Mouse (Mus musculus) MEL (cell line): ENCODE results near the gene Snx15. TPM values are rescaled to one million over a fixed set of nuclear protein-coding genes. Genes with fewer than 3 reads are reported as not detected.

ENCODE experiments used
- DNase-seq: peaks from one replicate; pipeline ENCODE4 v3.0.0; 2011; ENCODE audit warnings: low read depth, low spot score
- H3K27ac ChIP-seq: 2 replicates; pipeline ENCODE4 v1.5.1; 2012; ENCODE audit warnings: low read depth, mild to moderate bottlenecking, control low read depth, low read length, moderate library complexity; ENCODE audit not compliant: control insufficient read depth
- H3K27me3 ChIP-seq, 2 experiments: fragments of 150-350 bp in 1 of 2; sonication (generic) in 1 of 2; 2 replicates each; pipeline ENCODE4 v1.6.1; 2012; ENCODE audit warnings: low read length in 2 of 2, mild to moderate bottlenecking in 2 of 2, improper control_type of control experiment in 1 of 2, moderate library complexity in 1 of 2; ENCODE audit not compliant: insufficient read depth in 2 of 2, control insufficient read depth in 1 of 2
- H3K36me3 ChIP-seq, 2 experiments: 2 replicates each; pipeline ENCODE4 v1.6.1; 2012 to 2014; ENCODE audit warnings: low read length in 2 of 2, improper control_type of control experiment in 1 of 2, inconsistent platforms in 1 of 2, mild to moderate bottlenecking in 1 of 2; ENCODE audit not compliant: insufficient read depth in 2 of 2, control insufficient read depth in 1 of 2
- H3K4me1 ChIP-seq, 2 experiments: fragments of 150-350 bp in 1 of 2; sonication (generic) in 1 of 2; 2 replicates each; pipeline ENCODE4 v1.6.1; 2012; ENCODE audit warnings: low read length in 2 of 2, improper control_type of control experiment in 1 of 2, mild to moderate bottlenecking in 1 of 2; ENCODE audit not compliant: insufficient read depth in 2 of 2, control insufficient read depth in 1 of 2
- H3K4me3 ChIP-seq, 2 experiments: fragments of 150-350 bp in 1 of 2; sonication (generic) in 1 of 2; 2 replicates each; pipeline ENCODE4 v1.5.1; 2012; ENCODE audit warnings: low read depth in 2 of 2, low read length in 2 of 2, mild to moderate bottlenecking in 2 of 2, moderate library complexity in 2 of 2, control low read depth in 1 of 2, improper control_type of control experiment in 1 of 2; ENCODE audit not compliant: control insufficient read depth in 1 of 2, insufficient read depth in 1 of 2
- H3K79me2 ChIP-seq: 2 replicates; pipeline ENCODE4 v1.6.1; 2012; ENCODE audit warnings: mild to moderate bottlenecking, low read length, moderate library complexity; ENCODE audit not compliant: control insufficient read depth, poor library complexity, insufficient read depth
- H3K9ac ChIP-seq: 2 replicates; pipeline ENCODE4 v1.6.1; 2012; ENCODE audit warnings: low read depth, mild to moderate bottlenecking, control low read depth, low read length, moderate library complexity; ENCODE audit not compliant: control insufficient read depth, poor library complexity, severe bottlenecking
- H3K9me3 ChIP-seq: fragments of 150-350 bp; sonication (generic); replicated peaks from 2 replicates; pipeline ENCODE4 v1.6.1; 2012; ENCODE audit warnings: mild to moderate bottlenecking, low read length, improper control_type of control experiment, moderate library complexity; ENCODE audit not compliant: insufficient read depth
- BHLHE40 ChIP-seq: IDR thresholded peaks from 2 replicates; pipeline ENCODE4 v1.6.1; 2012; ENCODE audit warnings: low read depth, mild to moderate bottlenecking, inconsistent platforms, low read length, improper control_type of control experiment, borderline replicate concordance
- CTCF ChIP-seq, 3 experiments: IDR thresholded peaks in 2 of 3; conservative IDR thresholded peaks in 1 of 3; 2 replicates each; pipeline ENCODE4 v1.5.1; 2011 to 2012; ENCODE audit warnings: low read length in 3 of 3, low read depth in 2 of 3, mild to moderate bottlenecking in 2 of 3, improper control_type of control experiment in 1 of 3, inconsistent platforms in 1 of 3, mixed read lengths in 1 of 3, moderate library complexity in 1 of 3; ENCODE audit not compliant: control insufficient read depth in 1 of 3, insufficient read depth in 1 of 3, poor library complexity in 1 of 3, severe bottlenecking in 1 of 3
- E2F4 ChIP-seq: IDR thresholded peaks from 2 replicates; pipeline ENCODE4 v1.6.1; 2011; ENCODE audit warnings: low read depth, low read length, improper control_type of control experiment, borderline replicate concordance
- ELF1 ChIP-seq: IDR thresholded peaks from 2 replicates; pipeline ENCODE4 v1.6.1; 2014; ENCODE audit warnings: low read depth, mild to moderate bottlenecking, inconsistent platforms, low read length, improper control_type of control experiment, moderate library complexity
- ETS1 ChIP-seq: IDR thresholded peaks from 2 replicates; pipeline ENCODE4 v1.6.1; 2012; ENCODE audit warnings: low read depth, mild to moderate bottlenecking, inconsistent platforms, low read length, improper control_type of control experiment, moderate library complexity
- GABPA ChIP-seq: IDR thresholded peaks from 2 replicates; pipeline ENCODE4 v1.6.1; 2012; ENCODE audit warnings: low read depth, mild to moderate bottlenecking, inconsistent platforms, low read length, improper control_type of control experiment, moderate library complexity
- KAT2A ChIP-seq: conservative IDR thresholded peaks from 2 replicates; pipeline ENCODE4 v1.6.1; 2012; ENCODE audit warnings: low read depth, low read length, improper control_type of control experiment, inconsistent platforms
- MAFK ChIP-seq: IDR thresholded peaks from 2 replicates; pipeline ENCODE4 v1.6.1; 2011; ENCODE audit warnings: low read depth, mild to moderate bottlenecking, low read length, improper control_type of control experiment, borderline replicate concordance
- MAZ ChIP-seq: IDR thresholded peaks from 2 replicates; pipeline ENCODE4 v1.6.1; 2012; ENCODE audit warnings: low read depth, mild to moderate bottlenecking, inconsistent platforms, low read length, improper control_type of control experiment
- MEF2A ChIP-seq: IDR thresholded peaks from 2 replicates; pipeline ENCODE4 v1.6.1; 2014; ENCODE audit warnings: low read depth, mild to moderate bottlenecking, inconsistent platforms, low read length, improper control_type of control experiment; ENCODE audit not compliant: poor library complexity, insufficient replicate concordance, severe bottlenecking; ENCODE audit errors: extremely low read depth
- MXI1 ChIP-seq: IDR thresholded peaks from 2 replicates; pipeline ENCODE4 v1.6.1; 2011; ENCODE audit warnings: mild to moderate bottlenecking, low read depth, low read length, improper control_type of control experiment
- MYB ChIP-seq: IDR thresholded peaks from 2 replicates; pipeline ENCODE4 v1.6.1; 2011; ENCODE audit warnings: mild to moderate bottlenecking, low read depth, low read length, improper control_type of control experiment
- MYC ChIP-seq: IDR thresholded peaks from 2 replicates; pipeline ENCODE4 v1.6.1; 2011; ENCODE audit warnings: low read depth, mild to moderate bottlenecking, low read length, improper control_type of control experiment, moderate library complexity
- NELFE ChIP-seq: IDR thresholded peaks from 2 replicates; pipeline ENCODE4 v1.6.1; 2011; ENCODE audit warnings: low read depth, low read length, improper control_type of control experiment
- NRF1 ChIP-seq: IDR thresholded peaks from 2 replicates; pipeline ENCODE4 v1.6.1; 2014; ENCODE audit warnings: low read depth, mild to moderate bottlenecking, inconsistent platforms, low read length, improper control_type of control experiment, moderate library complexity; ENCODE audit not compliant: poor library complexity, insufficient read depth, severe bottlenecking
- POLR2A ChIP-seq, 2 experiments: IDR thresholded peaks; 2 replicates each; pipeline ENCODE4 v1.6.1; 2011 to 2012; ENCODE audit warnings: low read length in 2 of 2, mild to moderate bottlenecking in 2 of 2, control low read depth in 1 of 2, improper control_type of control experiment in 1 of 2, low read depth in 1 of 2, moderate library complexity in 1 of 2; ENCODE audit not compliant: control insufficient read depth in 1 of 2, insufficient read depth in 1 of 2, poor library complexity in 1 of 2
- POLR2AphosphoS5 ChIP-seq: IDR thresholded peaks from 2 replicates; pipeline ENCODE4 v1.6.1; 2012; ENCODE audit warnings: low read depth, borderline replicate concordance, mild to moderate bottlenecking, inconsistent platforms, low read length, moderate library complexity, mixed read lengths
- RAD21 ChIP-seq: IDR thresholded peaks from 2 replicates; pipeline ENCODE4 v1.6.1; 2011; ENCODE audit warnings: mild to moderate bottlenecking, low read depth, low read length, improper control_type of control experiment
- RCOR1 ChIP-seq: IDR thresholded peaks from 2 replicates; pipeline ENCODE4 v1.6.1; 2012; ENCODE audit warnings: low read depth, mild to moderate bottlenecking, inconsistent platforms, low read length, improper control_type of control experiment
- SMC3 ChIP-seq: IDR thresholded peaks from 2 replicates; pipeline ENCODE4 v1.6.1; 2011; ENCODE audit warnings: low read depth, low read length, improper control_type of control experiment
- TAL1 ChIP-seq: IDR thresholded peaks from 2 replicates; pipeline ENCODE4 v1.6.1; 2012; ENCODE audit warnings: mild to moderate bottlenecking, inconsistent platforms, low read length, moderate library complexity, mixed read lengths
- TBP ChIP-seq: IDR thresholded peaks from 2 replicates; pipeline ENCODE4 v1.8.0; 2011; ENCODE audit warnings: low read depth, low read length, improper control_type of control experiment
- TCF12 ChIP-seq: IDR thresholded peaks from 2 replicates; pipeline ENCODE4 v1.6.1; 2014; ENCODE audit warnings: low read depth, mild to moderate bottlenecking, inconsistent platforms, low read length, improper control_type of control experiment, moderate library complexity
- UBTF ChIP-seq: IDR thresholded peaks from 2 replicates; pipeline ENCODE4 v1.6.1; 2012; ENCODE audit warnings: low read depth, mild to moderate bottlenecking, inconsistent platforms, low read length, improper control_type of control experiment, moderate library complexity, borderline replicate concordance; ENCODE audit not compliant: insufficient read depth
- ZC3H11A ChIP-seq: IDR thresholded peaks from 2 replicates; pipeline ENCODE4 v1.6.1; 2012; ENCODE audit warnings: low read depth, mild to moderate bottlenecking, inconsistent platforms, low read length, improper control_type of control experiment
- ZKSCAN1 ChIP-seq: IDR thresholded peaks from 2 replicates; pipeline ENCODE4 v1.6.1; 2012; ENCODE audit warnings: low read depth, mild to moderate bottlenecking, inconsistent platforms, low read length, improper control_type of control experiment, moderate library complexity
- ZMIZ1 ChIP-seq: IDR thresholded peaks from 2 replicates; pipeline ENCODE4 v1.6.1; 2012; ENCODE audit warnings: low read depth, mild to moderate bottlenecking, inconsistent platforms, low read length, improper control_type of control experiment, moderate library complexity
- ZNF384 ChIP-seq: IDR thresholded peaks from 2 replicates; pipeline ENCODE4 v1.6.1; 2012; ENCODE audit warnings: low read depth, mild to moderate bottlenecking, inconsistent platforms, low read length, improper control_type of control experiment
- polyA plus RNA-seq, 2 experiments: library from polyadenylated mRNA; stranded (reverse) in 1 of 2; unstranded in 1 of 2; fragments of >175 nt in 1 of 2; fragments of >200 nt in 1 of 2; gene quantifications; 2 replicates each; pipeline versions ENCODE4 v1.2.1 to v1.2.4; 2012; ENCODE audit warnings: low replicate concordance in 2 of 2, low read depth in 1 of 2; ENCODE audit not compliant: insufficient read length in 2 of 2, insufficient read depth in 1 of 2, missing spikeins in 1 of 2
- total RNA-seq: library from RNA; depleted of rRNA; stranded (reverse); fragments of 300-350 nt; gene quantifications from 2 replicates; pipeline ENCODE4 v1.2.3, GENCODE M21; 2012

Snx15 gene
- total and polyA plus RNA-seq, 3 experiments, result 20.4 to 35.3 TPM; not detected in 1

DNA sequence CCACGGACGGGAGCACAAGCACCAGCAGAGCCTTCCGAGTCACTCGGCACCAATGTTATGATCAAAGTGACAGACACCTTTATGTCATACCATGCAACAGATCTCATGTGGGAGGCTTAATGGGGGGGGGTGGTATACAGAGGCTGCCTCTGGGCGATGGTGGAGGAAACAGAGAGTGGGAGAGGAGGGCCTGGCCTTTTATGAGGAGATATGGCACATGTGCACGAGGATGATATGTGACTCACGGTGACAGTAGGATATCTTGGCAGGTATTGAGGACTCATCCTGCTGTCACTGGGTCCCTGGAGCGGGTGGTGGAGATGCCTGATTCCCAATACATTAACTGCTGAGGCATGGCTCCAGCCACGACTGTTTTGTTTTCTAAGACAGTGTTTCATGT is 27.1 kb upstream of the Snx15 start (continued):
- TF ChIP-seq UBTF (no peak), ZMIZ1 (no peak), ZC3H11A (no peak)
- TF ChIP-seq, all 39 proteins: peak for 7

DNA sequence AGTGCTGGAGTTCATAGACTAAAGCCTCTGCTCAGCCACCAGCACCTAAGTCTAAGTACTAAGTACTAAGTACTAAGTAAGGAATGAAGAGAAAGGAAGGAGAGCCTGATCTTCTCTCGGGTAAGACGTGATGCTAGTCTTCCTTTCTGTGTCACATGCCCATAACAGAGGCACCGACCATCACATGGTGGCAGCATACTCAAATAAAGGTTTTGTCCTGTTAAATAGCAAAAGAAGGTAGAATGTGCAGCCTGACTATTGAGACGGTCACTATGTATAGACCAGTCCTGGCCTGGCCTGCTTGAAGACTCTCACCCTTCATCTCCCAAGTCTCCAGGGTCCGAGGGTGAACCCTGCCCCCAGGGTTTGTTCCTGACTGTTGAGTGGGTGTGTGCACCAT is 16.7 kb upstream of the Snx15 start:
- H3K27ac ChIP-seq, result no peak overlapping the region
- DNase-seq, result no peak
- no peak for TF ChIP-seq RAD21
- peak in 1 of 3 experiments; percentile 3; a peak in 1 of 6 replicates for TF ChIP-seq CTCF (IDR thresholded peaks at IDR 0.05 in 2 of 3, conservative IDR thresholded peaks at IDR 0.05 in 1 of 3; ENCODE audit: control insufficient read depth in 1 of 3, insufficient read depth in 1 of 3, low read depth in 2 of 3, low read length in 3 of 3, poor library complexity in 1 of 3, severe bottlenecking in 1 of 3)
- peaks cover 2 to 9% of the 10 kb centered on the region in 2 experiments; a peak in 3 of 4 replicates for H3K4me1 ChIP-seq
- H3K36me3 ChIP-seq, result peaks cover 0 to 7% of the 10 kb centered on the region in 2 experiments; a peak in 2 of 4 replicates
- no peak overlapping the region for H3K9ac ChIP-seq
- H3K4me3 ChIP-seq, result no peak overlapping the region
- H3K9me3 ChIP-seq, result no peaks in the 10 kb centered on the region
- H3K79me2 ChIP-seq, result peaks cover 5% of the 10 kb centered on the region; the same call in 1 of the 2 replicates
- no peaks in the 10 kb centered on the region; a peak in 1 of 4 replicates for H3K27me3 ChIP-seq

- Histone ChIP-seq H3K9ac (peak within 1 kb of the TSS; percentile 88), H3K4me1 (peaks cover 2 to 11% of the 10 kb centered on the region in 2 experiments; a peak in 3 of 4 replicates), H3K27ac (peak within 1 kb of the TSS; percentile 93), H3K27me3 (no peaks in the 10 kb centered on the region), H3K79me2 (peaks cover 5% of the 10 kb centered on the region; the same call in 1 of the 2 replicates), H3K4me3 (peak within 1 kb of the TSS; percentile 73 to 74), H3K9me3 (no peaks in the 10 kb centered on the region), H3K36me3 (peaks cover 0 to 7% of the 10 kb centered on the region in 2 experiments; a peak in 2 of 4 replicates)
- DNase-seq, result peak; percentile 96
- no peak for TF ChIP-seq MAFK
- TF ChIP-seq MYC, result peak; percentile 79
- TF ChIP-seq TBP, result peak; percentile 77
- TF ChIP-seq ETS1, result no peak
- peak; percentile 66 for TF ChIP-seq MXI1
- TF ChIP-seq TCF12, result peak; percentile 41
- TF ChIP-seq MAZ, result no peak
- TF ChIP-seq RCOR1, result 0 out of 2 replicates have a peak, but pooled peaks have one; percentile 27
- TF ChIP-seq POLR2AphosphoS5, result no peak
- no peak; the same call in 1 of the 2 replicates for TF ChIP-seq ZMIZ1
- TF ChIP-seq GABPA, result no peak
- TF ChIP-seq SMC3, result peak; percentile 52
- 0 out of 2 replicates have a peak, but pooled peaks have one; percentile 41 for TF ChIP-seq KAT2A
- TF ChIP-seq POLR2A (IDR thresholded peaks at IDR 0.05; ENCODE audit: control insufficient read depth in 1 of 2, insufficient read depth in 1 of 2, low read depth in 1 of 2, low read length in 2 of 2, poor library complexity in 1 of 2), result peak in 1 of 2 experiments; percentile 50; a peak in 2 of 4 replicates
- no peak for TF ChIP-seq TAL1
- TF ChIP-seq NRF1, result no peak
- peak; percentile 85 for TF ChIP-seq MYB
- 0 out of 2 replicates have a peak, but pooled peaks have one; percentile 36 for TF ChIP-seq ELF1
- no peak for TF ChIP-seq E2F4
- TF ChIP-seq ZNF384, result no peak
- TF ChIP-seq MEF2A, result peak; percentile 28; the same call in 1 of the 2 replicates
- peak; percentile 41 for TF ChIP-seq ZC3H11A
- TF ChIP-seq BHLHE40, result no peak; the same call in 1 of the 2 replicates
- no peak for TF ChIP-seq ZKSCAN1
- peak; percentile 20 for TF ChIP-seq NELFE
Observed at GRCm38 (mm10) chr19:6141394-6141749, 13.3 kb upstream of the Snx15 start, which contains the start of gene Arl2. Arl2 (minus strand) TSS chr19:6141548.
